Mouse (Mus musculus): ENCODE data around the gene Upb1. TPM values are rescaled to one million over a fixed set of nuclear protein-coding genes. Genes with fewer than 3 reads are reported as not detected.
"Not testable (repeated sequence)": the region's sequence is repeated elsewhere in the genome, so short reads cannot be mapped to it uniquely, and the experiment has no call there.

The Upb1 gene
- polyA plus RNA-seq, 1 experiment from 2014 or later: not detected

- H3K27ac ChIP-seq: no peak overlapping the region
- WGBS: 47% methylated on average over 13 of the region's 13 CpGs
- H3K9me3 ChIP-seq: no peaks in the 10 kb centered on the region
- H3K4me1 ChIP-seq (replicated peaks): peaks cover 8% of the 10 kb centered on the region
- no peaks in the 10 kb centered on the region for H3K36me3 ChIP-seq
- H3K27me3 ChIP-seq (ENCODE audit: insufficient read depth, poor library complexity, severe bottlenecking): peaks cover 3% of the 10 kb centered on the region; the same call in 1 of the 2 replicates
- DNase-seq (ENCODE audit: low spot score): no peak
- H3K4me3 ChIP-seq: no peak overlapping the region
Measured at GRCm38 (mm10) chr10:75406755-75407154, 5.8 kb downstream of the Upb1 start.

- Histone ChIP-seq H3K36me3 (no peaks in the 10 kb centered on the region), H3K27me3 (ENCODE audit: insufficient read depth, poor library complexity, severe bottlenecking) (peaks cover 3% of the 10 kb centered on the region; the same call in 1 of the 2 replicates), H3K27ac (no peak overlapping the region), H3K4me1 (replicated peaks) (peaks cover 16% of the 10 kb centered on the region), H3K9me3 (no peaks in the 10 kb centered on the region), H3K4me3 (no peak overlapping the region)
- no peak for DNase-seq (ENCODE audit: low spot score)
- 75% methylated on average over 4 of the region's 4 CpGs for WGBS
Measured at GRCm38 (mm10) chr10:75407741-75408140, 6.8 kb downstream of the Upb1 start.

GRCm38 (mm10) chr10:75411343-75412113 lies 10.6 kb downstream of the Upb1 start:
- not testable (repeated sequence) for H3K9me3 ChIP-seq; DNase-seq (ENCODE audit: low spot score); H3K27me3 ChIP-seq (ENCODE audit: insufficient read depth, poor library complexity, severe bottlenecking); H3K4me3 ChIP-seq; H3K36me3 ChIP-seq
- peaks cover 20% of the 10 kb centered on the region for H3K4me1 ChIP-seq (replicated peaks)
- 29% methylated on average over 9 of the region's 10 CpGs for WGBS
- peak overlapping the region; percentile 59; the same call in 1 of the 2 replicates for H3K27ac ChIP-seq

- H3K27ac ChIP-seq: no peak overlapping the region; the same call in 1 of the 2 replicates
- 76% methylated on average over 27 of the region's 27 CpGs for WGBS
Measured at GRCm38 (mm10) chr10:75412114-75413103, 11.5 kb downstream of the Upb1 start.

GRCm38 (mm10) chr10:75414925-75415324 lies 14.0 kb downstream of the Upb1 start:
- H3K4me1 ChIP-seq (replicated peaks): peaks cover 20% of the 10 kb centered on the region

More at GRCm38 (mm10) chr10:75412114-75413103, 11.5 kb downstream of the Upb1 start:
- Histone ChIP-seq H3K4me3 (no peak overlapping the region), H3K4me1 (replicated peaks) (peaks cover 20% of the 10 kb centered on the region), H3K9me3 (no peaks in the 10 kb centered on the region), H3K27me3 (ENCODE audit: insufficient read depth, poor library complexity, severe bottlenecking) (peaks cover 3% of the 10 kb centered on the region; the same call in 1 of the 2 replicates), H3K36me3 (no peaks in the 10 kb centered on the region)
- no peak for DNase-seq (ENCODE audit: low spot score)

GRCm38 (mm10) chr10:75417363-75418042 lies 16.6 kb downstream of the Upb1 start:
- Histone ChIP-seq H3K4me1 (replicated peaks) (peaks cover 6% of the 10 kb centered on the region; the same call in 1 of the 2 replicates), H3K36me3 (no peaks in the 10 kb centered on the region), H3K27me3 (ENCODE audit: insufficient read depth, poor library complexity, severe bottlenecking) (no peaks in the 10 kb centered on the region), H3K27ac (no peak overlapping the region), H3K9me3 (no peaks in the 10 kb centered on the region), H3K4me3 (no peak overlapping the region)
- DNase-seq (ENCODE audit: low spot score): no peak
- 95% methylated on average over 8 of the region's 8 CpGs for WGBS

More at GRCm38 (mm10) chr10:75414925-75415324, 14.0 kb downstream of the Upb1 start:
- Histone ChIP-seq H3K4me3 (no peak overlapping the region), H3K27ac (no peak overlapping the region), H3K9me3 (no peaks in the 10 kb centered on the region), H3K27me3 (ENCODE audit: insufficient read depth, poor library complexity, severe bottlenecking) (peaks cover 2% of the 10 kb centered on the region; the same call in 1 of the 2 replicates), H3K36me3 (no peaks in the 10 kb centered on the region)
- 88% methylated on average over 7 of the region's 7 CpGs for WGBS
- no peak for DNase-seq (ENCODE audit: low spot score)

GRCm38 (mm10) chr10:75418747-75419146 lies 17.8 kb downstream of the Upb1 start:
- no peak overlapping the region for H3K27ac ChIP-seq

GRCm38 (mm10) chr10:75424498-75424901 lies 23.6 kb downstream of the Upb1 start:
- WGBS: 92% methylated on average over 10 of the region's 10 CpGs
- H3K4me3 ChIP-seq: no peak overlapping the region
- no peak for DNase-seq (ENCODE audit: low spot score)

More at GRCm38 (mm10) chr10:75418747-75419146, 17.8 kb downstream of the Upb1 start:
- H3K36me3 ChIP-seq: no peaks in the 10 kb centered on the region
- no peak overlapping the region for H3K4me3 ChIP-seq
- 67% methylated on average over 4 of the region's 4 CpGs for WGBS
- no peaks in the 10 kb centered on the region for H3K4me1 ChIP-seq (replicated peaks)
- no peaks in the 10 kb centered on the region for H3K27me3 ChIP-seq (ENCODE audit: insufficient read depth, poor library complexity, severe bottlenecking)
- H3K9me3 ChIP-seq: no peaks in the 10 kb centered on the region
- DNase-seq (ENCODE audit: low spot score): no peak

GRCm38 (mm10) chr10:75428049-75429003 lies 27.4 kb downstream of the Upb1 start:
- no peaks in the 10 kb centered on the region for H3K27me3 ChIP-seq (ENCODE audit: insufficient read depth, poor library complexity, severe bottlenecking)
- DNase-seq (ENCODE audit: low spot score): no peak
- 0 out of 2 replicates have a peak, but pooled peaks cover 7% of the 10 kb centered on the region for H3K9me3 ChIP-seq
- H3K27ac ChIP-seq: no peak overlapping the region
- no peak overlapping the region for H3K4me3 ChIP-seq
- 0 out of 2 replicates have a peak, but pooled peaks cover 5% of the 10 kb centered on the region for H3K4me1 ChIP-seq (replicated peaks)
- WGBS: 90% methylated on average over 13 of the region's 13 CpGs
- H3K36me3 ChIP-seq: no peaks in the 10 kb centered on the region

More at GRCm38 (mm10) chr10:75424498-75424901, 23.6 kb downstream of the Upb1 start:
- no peaks in the 10 kb centered on the region for H3K4me1 ChIP-seq (replicated peaks)
- H3K9me3 ChIP-seq: no peaks in the 10 kb centered on the region
- no peaks in the 10 kb centered on the region for H3K27me3 ChIP-seq (ENCODE audit: insufficient read depth, poor library complexity, severe bottlenecking)
- H3K36me3 ChIP-seq: no peaks in the 10 kb centered on the region
- H3K27ac ChIP-seq: no peak overlapping the region

GRCm38 (mm10) chr10:75429004-75429380 lies 28.1 kb downstream of the Upb1 start:
- no peaks in the 10 kb centered on the region for H3K27me3 ChIP-seq (ENCODE audit: insufficient read depth, poor library complexity, severe bottlenecking)
- H3K4me3 ChIP-seq: no peak overlapping the region
- 0 out of 2 replicates have a peak, but pooled peaks cover 5% of the 10 kb centered on the region for H3K4me1 ChIP-seq (replicated peaks)
- 85% methylated on average over 6 of the region's 6 CpGs for WGBS
- no peak overlapping the region for H3K27ac ChIP-seq
- H3K36me3 ChIP-seq: no peaks in the 10 kb centered on the region
- DNase-seq (ENCODE audit: low spot score): no peak
- 0 out of 2 replicates have a peak, but pooled peaks cover 7% of the 10 kb centered on the region for H3K9me3 ChIP-seq

- DNase-seq (ENCODE audit: low spot score): no peak
- Histone ChIP-seq H3K27ac (no peak overlapping the region), H3K27me3 (ENCODE audit: insufficient read depth, poor library complexity, severe bottlenecking) (no peaks in the 10 kb centered on the region), H3K4me3 (no peak overlapping the region), H3K4me1 (replicated peaks) (0 out of 2 replicates have a peak, but pooled peaks cover 5% of the 10 kb centered on the region), H3K36me3 (no peaks in the 10 kb centered on the region), H3K9me3 (0 out of 2 replicates have a peak, but pooled peaks cover 7% of the 10 kb centered on the region)
- WGBS: 90% methylated on average over 7 of the region's 7 CpGs
Measured at GRCm38 (mm10) chr10:75429522-75430146, 28.7 kb downstream of the Upb1 start.

Data from hindbrain, embryonic 10.5 days (tissue).